13 mouse cellular contexts compared by ENCODE assay signal in the genomic region with DNA sequence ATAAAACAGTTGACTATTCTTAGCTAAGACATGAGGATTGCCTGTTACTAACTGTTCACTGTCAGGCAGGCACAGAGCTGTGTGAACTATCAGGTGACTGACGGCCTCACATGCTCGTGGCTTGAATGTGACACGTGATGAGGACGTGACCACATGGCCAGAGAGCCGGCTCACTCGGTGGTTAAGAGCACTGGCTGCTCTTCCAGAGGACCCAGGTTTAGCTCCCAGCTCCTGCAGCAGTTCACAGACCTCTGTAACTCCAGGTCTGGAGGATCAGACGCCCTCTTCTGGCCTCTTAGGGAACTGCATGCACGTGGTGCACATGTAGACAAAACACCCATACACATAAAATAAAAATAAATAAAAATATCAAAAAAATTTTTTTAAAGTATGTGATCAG. TPM values are rescaled to one million over a fixed set of nuclear protein-coding genes. Genes with fewer than 3 reads are reported as not detected.
DNase-seq lines count a peak whose midpoint lies in the region; ATAC-seq and TF ChIP-seq lines count a peak whose summit lies in the region.
"Had no signal": no experiment of that assay in that cellular context is flagged by ENCODE, and none has a peak within 500 bp of the region (broad histone marks: within the 10 kb centered on the region; RNA-seq: fewer than 3 reads in every experiment).

No protein-coding gene starts in this region.

- H3K27me3 ChIP-seq in hindbrain, postnatal 0 days (ENCODE audit: insufficient read depth, low read length), result no peaks in the 10 kb centered on the region
- no peaks in the 10 kb centered on the region for H3K27me3 ChIP-seq in hindbrain, embryonic 12.5 days
- H3K27me3 ChIP-seq: forebrain, embryonic 12.5 days; limb, embryonic 15.5 days had no signal

- H3K27ac ChIP-seq in hindbrain, postnatal 0 days, result no peak overlapping the region
- H3K27ac ChIP-seq in hindbrain, embryonic 12.5 days, result no peak overlapping the region
- H3K27ac ChIP-seq: forebrain, embryonic 12.5 days; hindbrain, embryonic 14.5 days; limb, embryonic 15.5 days had no signal

- H3K4me1 ChIP-seq in hindbrain, postnatal 0 days (ENCODE audit: insufficient read depth, low read length), result no peaks in the 10 kb centered on the region
- peaks cover 8% of the 10 kb centered on the region; the same call in 1 of the 2 replicates for H3K4me1 ChIP-seq in hindbrain, embryonic 12.5 days
- H3K4me1 ChIP-seq: forebrain, embryonic 12.5 days had no signal

- 81% methylated on average over 8 of the region's 8 CpGs for WGBS in hindbrain, postnatal 0 days
- WGBS in hindbrain, embryonic 12.5 days, result 80% methylated on average over 8 of the region's 8 CpGs

- no peak for DNase-seq in hindbrain, postnatal 0 days (ENCODE audit: low spot score)
- DNase-seq in lung, postnatal 36 days, result peak; percentile 13
- no peak for DNase-seq in lung, postnatal 10 days
- DNase-seq in R1 (ENCODE audit: low read depth, low spot score), result peak; percentile 76
- DNase-seq in testis, postnatal 10 days (ENCODE audit: low spot score), result peak; percentile 64
- no peak for DNase-seq in frontal cortex, postnatal 25 days (ENCODE audit: low spot score in 2 of 2)
- DNase-seq in spleen, postnatal 4 days (ENCODE audit: low spot score in 2 of 2), result no peak
- DNase-seq: heart, adult 18-20 months; layer of hippocampus, adult 9-11 months had no signal

- H3K4me3 ChIP-seq in hindbrain, postnatal 0 days (ENCODE audit: low read length), result no peak overlapping the region
- no peak overlapping the region for H3K4me3 ChIP-seq in hindbrain, embryonic 12.5 days
- H3K4me3 ChIP-seq: forebrain, embryonic 12.5 days; limb, embryonic 15.5 days had no signal

- no peaks in the 10 kb centered on the region for H3K9me3 ChIP-seq in hindbrain, postnatal 0 days (ENCODE audit: low read length)
- no peaks in the 10 kb centered on the region for H3K9me3 ChIP-seq in hindbrain, embryonic 12.5 days (replicated peaks)
- H3K9me3 ChIP-seq: forebrain, embryonic 12.5 days; limb, embryonic 15.5 days had no signal

- H3K4me2 ChIP-seq in hindbrain, postnatal 0 days (ENCODE audit: low read depth, low read length), result no peak overlapping the region
- H3K4me2 ChIP-seq in hindbrain, embryonic 12.5 days (replicated peaks), result no peak overlapping the region
- H3K4me2 ChIP-seq: forebrain, embryonic 12.5 days; hindbrain, embryonic 14.5 days; limb, embryonic 15.5 days had no signal

- no peak overlapping the region for H3K9ac ChIP-seq in hindbrain, postnatal 0 days (replicated peaks; ENCODE audit: low read length)
- no peak overlapping the region for H3K9ac ChIP-seq in hindbrain, embryonic 12.5 days
- H3K9ac ChIP-seq: forebrain, embryonic 12.5 days; hindbrain, embryonic 14.5 days; limb, embryonic 15.5 days had no signal

- no peaks in the 10 kb centered on the region for H3K36me3 ChIP-seq in hindbrain, postnatal 0 days (ENCODE audit: insufficient read depth, low read length)
- peaks cover 37% of the 10 kb centered on the region for H3K36me3 ChIP-seq in hindbrain, embryonic 12.5 days

- no peak for ATAC-seq in hindbrain, postnatal 0 days
- ATAC-seq in hindbrain, embryonic 12.5 days (ENCODE audit: low FRiP score), result no peak

- TF ChIP-seq CTCF in hindbrain, postnatal 0 days (IDR thresholded peaks at IDR 0.05; ENCODE audit: low read depth), result peak; percentile 48; the same call in 1 of the 2 replicates

RNA-seq across cellular contexts. Expression of a gene that starts 25.6 kb away (rescaled TPM):
- not detected in 2 replicates for total RNA-seq in hindbrain, postnatal 0 days (2014; rRNA removed)
- not detected in 2 replicates for polyA plus RNA-seq in hindbrain, postnatal 0 days (2015; fragmentation: Nextera tagmentation; extraction: Ambion mirVana)
- polyA plus RNA-seq in hindbrain, embryonic 12.5 days (2016; fragmentation: Nextera tagmentation; extraction: Ambion mirVana), result not detected in 2 replicates
- polyA plus RNA-seq: forebrain, embryonic 12.5 days; hindbrain, embryonic 14.5 days; limb, embryonic 15.5 days had no signal

RNA-seq across cellular contexts. Expression of a gene that starts 27.9 kb away (rescaled TPM):
- total RNA-seq in hindbrain, postnatal 0 days (2014; rRNA removed), result not detected in 2 replicates
- not detected in 2 replicates for polyA plus RNA-seq in hindbrain, postnatal 0 days (2015; fragmentation: Nextera tagmentation; extraction: Ambion mirVana)
- polyA plus RNA-seq in hindbrain, embryonic 12.5 days (2016; fragmentation: Nextera tagmentation; extraction: Ambion mirVana), result 0.40 TPM in 1 of 2 replicates, not detected in the other
- total RNA-seq: heart, adult 18-20 months had no signal
- polyA plus RNA-seq: forebrain, embryonic 12.5 days; hindbrain, embryonic 14.5 days; limb, embryonic 15.5 days had no signal

Comparison
In these comparisons a context has a peak if more than half of its experiments do, and no peak if none do; other contexts are left out.
1. DNase-seq: peak in lung, postnatal 36 days (single experiment), R1 (single experiment) and testis, postnatal 10 days (single experiment); none in hindbrain, postnatal 0 days (single experiment), lung, postnatal 10 days (single experiment), frontal cortex, postnatal 25 days (0 of 2) and spleen, postnatal 4 days (0 of 2).